Mouse (Mus musculus) MEL (cell line): ENCODE results near the gene Fabp2.

Experiments used
- CTCF ChIP-seq, 3 experiments: IDR thresholded peaks in 2 of 3; conservative IDR thresholded peaks in 1 of 3; 2 replicates each; pipeline ENCODE4 v1.5.1; 2011 to 2012; ENCODE audit warnings: low read length in 3 of 3, low read depth in 2 of 3, mild to moderate bottlenecking in 2 of 3, improper control_type of control experiment in 1 of 3, inconsistent platforms in 1 of 3, mixed read lengths in 1 of 3, moderate library complexity in 1 of 3; ENCODE audit not compliant: control insufficient read depth in 1 of 3, insufficient read depth in 1 of 3, poor library complexity in 1 of 3, severe bottlenecking in 1 of 3
- E2F4 ChIP-seq: IDR thresholded peaks from 2 replicates; pipeline ENCODE4 v1.6.1; 2011; ENCODE audit warnings: low read depth, low read length, improper control_type of control experiment, borderline replicate concordance
- GABPA ChIP-seq: IDR thresholded peaks from 2 replicates; pipeline ENCODE4 v1.6.1; 2012; ENCODE audit warnings: low read depth, mild to moderate bottlenecking, inconsistent platforms, low read length, improper control_type of control experiment, moderate library complexity
- MAX ChIP-seq: IDR thresholded peaks from 2 replicates; pipeline ENCODE4 v1.6.1; 2011; ENCODE audit warnings: low read length, improper control_type of control experiment
- USF1 ChIP-seq: IDR thresholded peaks from 2 replicates; pipeline ENCODE4 v1.6.1; 2014; ENCODE audit warnings: low read depth, mild to moderate bottlenecking, inconsistent platforms, low read length, improper control_type of control experiment, moderate library complexity
- ZKSCAN1 ChIP-seq: IDR thresholded peaks from 2 replicates; pipeline ENCODE4 v1.6.1; 2012; ENCODE audit warnings: low read depth, mild to moderate bottlenecking, inconsistent platforms, low read length, improper control_type of control experiment, moderate library complexity

GRCm38 (mm10) chr3:122895189-122895731, 388 bp downstream of the Fabp2 start:
- TF ChIP-seq E2F4 = no peak
- no peak for TF ChIP-seq CTCF (IDR thresholded peaks at IDR 0.05 in 2 of 3, conservative IDR thresholded peaks at IDR 0.05 in 1 of 3; ENCODE audit: control insufficient read depth in 1 of 3, insufficient read depth in 1 of 3, low read depth in 2 of 3, low read length in 3 of 3, poor library complexity in 1 of 3, severe bottlenecking in 1 of 3)
- no peak for TF ChIP-seq USF1
- no peak for TF ChIP-seq GABPA
- no peak for TF ChIP-seq MAX
- no peak for TF ChIP-seq ZKSCAN1
